Mouse (Mus musculus) heart, embryonic 10.5 days (tissue): ENCODE data around the gene Col13a1. TPM values are rescaled to one million over a fixed set of nuclear protein-coding genes. Genes with fewer than 3 reads are reported as not detected.

ENCODE experiments used
- DNase-seq: peaks from one replicate; pipeline ENCODE4 v3.0.0-alpha.2; 2017; ENCODE audit warnings: low spot score
- H3K27ac ChIP-seq: fragments of 300-500 bp; sonication (generic); 2 replicates; pipeline ENCODE4 v1.5.1; 2016; ENCODE audit warnings: mild to moderate bottlenecking
- H3K27me3 ChIP-seq: fragments of 300-500 bp; sonication (generic); 2 replicates; pipeline ENCODE4 v1.6.1; 2016; ENCODE audit warnings: mild to moderate bottlenecking; ENCODE audit not compliant: poor library complexity, insufficient read depth, severe bottlenecking
- H3K36me3 ChIP-seq: fragments of 300-500 bp; sonication (generic); 2 replicates; pipeline ENCODE4 v1.6.1; 2016; ENCODE audit warnings: mild to moderate bottlenecking, moderate library complexity
- H3K4me1 ChIP-seq: fragments of 300-500 bp; sonication (generic); 2 replicates; pipeline ENCODE4 v1.6.1; 2016; ENCODE audit warnings: mild to moderate bottlenecking
- H3K4me3 ChIP-seq: fragments of 300-500 bp; sonication (generic); 2 replicates; pipeline ENCODE4 v1.5.1; 2016; ENCODE audit warnings: mild to moderate bottlenecking, moderate library complexity
- H3K9me3 ChIP-seq: fragments of 300-500 bp; sonication (generic); 2 replicates; pipeline ENCODE4 v1.6.1; 2016; ENCODE audit warnings: mild to moderate bottlenecking, moderate library complexity
- WGBS: fragments of 180-500 bp; shearing (Covaris S2); methylation state at CpG from one replicate; pipeline ENCODE4 v1.1.7; 2016; 5-methylcytosine and 5-hydroxymethylcytosine counted together
- polyA plus RNA-seq: library from polyadenylated mRNA; unstranded; fragments of >200 nt; fragmentation: Nextera tagmentation; extraction: Ambion mirVana; gene quantifications from 2 replicates; pipeline ENCODE4 v1.2.1, GENCODE M21; 2016

Col13a1 gene
- polyA plus RNA-seq, 1 experiment from 2014 or later = 12.3 TPM

DNA sequence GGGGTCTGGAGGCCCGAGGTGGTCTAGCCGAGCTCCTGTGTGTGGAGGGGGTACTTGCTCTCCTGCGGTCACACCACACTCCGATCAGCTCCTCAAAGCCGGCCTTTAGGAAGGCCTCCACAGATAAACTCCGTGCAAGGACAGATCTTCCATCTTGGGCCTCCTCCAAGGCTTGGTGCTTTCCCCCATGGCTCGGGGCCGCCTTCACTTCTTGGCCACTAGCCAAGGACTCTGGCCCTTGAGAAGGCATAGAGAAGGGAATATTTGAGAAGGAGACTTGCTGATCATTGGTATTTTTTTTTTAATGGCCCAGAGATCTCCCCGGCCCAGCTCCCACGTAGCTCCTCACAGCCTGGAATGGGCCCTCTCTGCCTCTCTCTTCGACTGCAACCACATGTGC is 146.2 kb downstream of the Col13a1 start:
- WGBS = 82% methylated on average over 11 of the region's 11 CpGs
- H3K27ac ChIP-seq = no peak overlapping the region
- no peaks in the 10 kb centered on the region; the same call in 1 of the 2 replicates for H3K36me3 ChIP-seq
- peaks cover 9% of the 10 kb centered on the region for H3K4me1 ChIP-seq
- no peak overlapping the region for H3K4me3 ChIP-seq
- no peak for DNase-seq
- H3K27me3 ChIP-seq = no peaks in the 10 kb centered on the region
- H3K9me3 ChIP-seq = no peaks in the 10 kb centered on the region

DNA sequence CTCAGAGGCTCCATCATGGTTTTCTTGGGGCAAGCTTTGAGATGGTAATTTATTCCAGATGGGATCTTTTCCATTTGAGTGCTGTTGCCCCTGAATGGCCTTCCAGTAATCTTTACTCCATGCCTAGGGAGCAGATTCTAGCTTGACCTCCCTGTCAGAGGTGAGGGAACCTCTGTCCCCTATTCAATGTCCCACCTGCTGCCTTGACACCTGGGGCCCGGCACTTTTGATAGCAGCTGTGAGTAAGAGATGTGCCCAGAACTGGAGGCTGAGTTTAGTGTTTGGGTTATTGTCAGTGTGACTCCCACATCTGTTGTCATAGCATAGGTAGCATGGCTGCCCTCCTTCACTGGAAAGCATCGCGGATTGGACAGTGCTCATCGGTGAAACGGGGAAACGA is 147.2 kb downstream of the Col13a1 start:
- 87% methylated on average over 6 of the region's 6 CpGs for WGBS
- Histone ChIP-seq H3K27ac (no peak overlapping the region), H3K4me3 (no peak overlapping the region), H3K36me3 (no peaks in the 10 kb centered on the region; the same call in 1 of the 2 replicates), H3K9me3 (no peaks in the 10 kb centered on the region), H3K27me3 (no peaks in the 10 kb centered on the region), H3K4me1 (peaks cover 19% of the 10 kb centered on the region)
- DNase-seq = no peak

GRCm38 (mm10) chr10:61831251-61831650 is 147.7 kb downstream of the Col13a1 start:
- DNase-seq = no peak
- H3K9me3 ChIP-seq = no peaks in the 10 kb centered on the region
- H3K4me1 ChIP-seq = peaks cover 24% of the 10 kb centered on the region
- H3K27me3 ChIP-seq = no peaks in the 10 kb centered on the region
- H3K4me3 ChIP-seq = no peak overlapping the region
- no peak overlapping the region for H3K27ac ChIP-seq
- WGBS = 66% methylated on average over 12 of the region's 12 CpGs
- no peaks in the 10 kb centered on the region; the same call in 1 of the 2 replicates for H3K36me3 ChIP-seq

DNA sequence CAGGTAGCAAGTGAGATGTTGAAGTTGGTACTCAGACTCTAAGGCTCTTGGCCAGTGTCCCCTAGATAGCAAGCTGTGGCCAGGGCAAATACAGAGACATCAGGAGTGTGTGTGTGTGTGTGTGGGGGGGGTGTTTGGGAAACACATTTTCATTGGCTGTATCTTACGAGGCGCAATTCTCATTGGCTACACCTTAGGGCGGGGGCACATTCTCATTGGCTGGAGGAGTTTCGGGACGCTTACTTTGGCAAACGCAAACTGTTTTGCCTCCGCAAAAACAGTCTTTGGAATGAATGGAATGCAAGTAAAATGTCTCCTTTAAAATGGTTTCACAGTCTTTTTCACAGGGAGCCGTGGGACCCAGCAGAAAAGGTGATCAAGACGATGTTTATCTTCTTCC is 148.1 kb downstream of the Col13a1 start:
- WGBS = 41% methylated on average over 9 of the region's 9 CpGs
- no peak overlapping the region for H3K4me3 ChIP-seq
- H3K27ac ChIP-seq = no peak overlapping the region

GRCm38 (mm10) chr10:61829046-61829445 is 149.9 kb downstream of the Col13a1 start:
- no peaks in the 10 kb centered on the region for H3K9me3 ChIP-seq
- no peak overlapping the region for H3K27ac ChIP-seq
- WGBS = 47% methylated on average over 4 of the region's 4 CpGs
- no peak overlapping the region for H3K4me3 ChIP-seq
- H3K36me3 ChIP-seq = no peaks in the 10 kb centered on the region
- H3K27me3 ChIP-seq = no peaks in the 10 kb centered on the region
- no peak for DNase-seq
- H3K4me1 ChIP-seq = peaks cover 30% of the 10 kb centered on the region

More for the DNA sequence above, 148.1 kb downstream of the Col13a1 start:
- H3K36me3 ChIP-seq = no peaks in the 10 kb centered on the region; the same call in 1 of the 2 replicates
- H3K9me3 ChIP-seq = no peaks in the 10 kb centered on the region
- no peak for DNase-seq
- no peaks in the 10 kb centered on the region for H3K27me3 ChIP-seq
- peaks cover 28% of the 10 kb centered on the region for H3K4me1 ChIP-seq

GRCm38 (mm10) chr10:61827950-61828936 is 150.7 kb downstream of the Col13a1 start:
- H3K9me3 ChIP-seq = no peaks in the 10 kb centered on the region
- no peaks in the 10 kb centered on the region for H3K36me3 ChIP-seq
- no peak for DNase-seq
- 84% methylated on average over 32 of the region's 32 CpGs for WGBS
- H3K4me1 ChIP-seq = peaks cover 38% of the 10 kb centered on the region
- no peak overlapping the region for H3K4me3 ChIP-seq
- no peaks in the 10 kb centered on the region for H3K27me3 ChIP-seq
- H3K27ac ChIP-seq = no peak overlapping the region; the same call in 1 of the 2 replicates

DNA sequence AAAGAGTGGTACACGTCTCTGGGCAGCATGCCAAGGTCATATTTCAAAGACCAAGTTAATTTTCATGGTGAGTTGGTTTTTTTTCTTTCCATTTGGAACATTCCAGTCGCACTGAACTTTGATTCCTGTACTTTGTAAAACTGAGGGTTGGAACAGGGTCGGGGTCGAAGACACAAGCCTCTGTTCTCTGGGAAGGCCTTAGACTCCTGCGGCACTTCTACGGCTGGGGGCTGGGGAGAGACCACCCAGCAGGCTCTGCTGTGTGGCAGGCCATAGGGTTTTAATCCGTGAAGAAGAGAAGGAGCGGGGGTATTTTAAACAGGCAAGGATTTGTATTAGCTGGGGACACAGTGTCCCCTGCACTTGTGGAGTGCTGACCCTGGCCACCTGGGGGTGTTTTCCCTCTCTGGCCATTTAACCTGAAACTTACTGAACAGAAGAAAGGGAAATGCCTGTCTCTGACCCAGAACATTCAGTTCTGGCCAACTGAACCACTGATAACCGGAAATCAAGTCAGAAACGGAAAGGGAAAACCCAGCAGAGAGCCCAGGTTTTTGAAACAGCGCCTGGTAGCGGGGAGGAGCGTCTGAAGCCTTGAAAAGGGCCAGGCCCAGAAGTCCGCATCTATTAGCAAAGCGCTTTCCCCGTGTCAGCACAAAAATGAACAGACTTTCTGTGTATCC is 152.0 kb downstream of the Col13a1 start:
- Histone ChIP-seq H3K27ac (peak overlapping the region; percentile 29; the same call in 1 of the 2 replicates), H3K4me3 (no peak overlapping the region), H3K27me3 (no peaks in the 10 kb centered on the region), H3K4me1 (peaks cover 42% of the 10 kb centered on the region), H3K36me3 (no peaks in the 10 kb centered on the region), H3K9me3 (no peaks in the 10 kb centered on the region)
- WGBS = 41% methylated on average over 16 of the region's 16 CpGs
- no peak for DNase-seq

- DNase-seq = no peak
- no peak overlapping the region for H3K4me3 ChIP-seq
Observed at GRCm38 (mm10) chr10:61825979-61826752, 152.7 kb downstream of the Col13a1 start.

DNA sequence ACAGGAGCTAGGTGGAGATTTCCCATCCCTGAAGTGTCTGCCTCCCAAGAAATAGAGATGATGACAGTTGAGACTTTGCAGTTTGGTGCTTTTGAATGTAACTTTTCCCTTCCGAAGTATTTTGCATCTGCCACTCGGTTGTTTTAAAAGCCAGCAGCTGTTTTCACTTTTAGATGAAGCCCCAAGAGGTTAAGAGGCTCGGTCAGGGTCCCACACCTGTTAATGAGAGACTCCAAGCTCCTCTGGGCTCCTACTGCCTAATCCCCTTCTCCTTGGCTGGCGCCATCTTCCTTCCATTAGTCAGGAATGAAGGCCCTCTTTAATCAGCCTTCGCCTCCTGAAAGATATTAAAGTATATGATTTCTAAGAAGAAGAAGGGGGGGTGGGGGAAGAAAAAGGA is 153.4 kb downstream of the Col13a1 start:
- Histone ChIP-seq H3K36me3 (no peaks in the 10 kb centered on the region), H3K9me3 (no peaks in the 10 kb centered on the region), H3K27ac (no peak overlapping the region), H3K4me1 (peaks cover 39% of the 10 kb centered on the region), H3K27me3 (no peaks in the 10 kb centered on the region), H3K4me3 (no peak overlapping the region)
- no peak for DNase-seq
- 44% methylated on average over 5 of the region's 5 CpGs for WGBS

More at GRCm38 (mm10) chr10:61825979-61826752, 152.7 kb downstream of the Col13a1 start:
- Histone ChIP-seq H3K9me3 (no peaks in the 10 kb centered on the region), H3K27ac (no peak overlapping the region), H3K27me3 (no peaks in the 10 kb centered on the region), H3K4me1 (peaks cover 40% of the 10 kb centered on the region), H3K36me3 (no peaks in the 10 kb centered on the region)
- 58% methylated on average over 13 of the region's 13 CpGs for WGBS

DNA sequence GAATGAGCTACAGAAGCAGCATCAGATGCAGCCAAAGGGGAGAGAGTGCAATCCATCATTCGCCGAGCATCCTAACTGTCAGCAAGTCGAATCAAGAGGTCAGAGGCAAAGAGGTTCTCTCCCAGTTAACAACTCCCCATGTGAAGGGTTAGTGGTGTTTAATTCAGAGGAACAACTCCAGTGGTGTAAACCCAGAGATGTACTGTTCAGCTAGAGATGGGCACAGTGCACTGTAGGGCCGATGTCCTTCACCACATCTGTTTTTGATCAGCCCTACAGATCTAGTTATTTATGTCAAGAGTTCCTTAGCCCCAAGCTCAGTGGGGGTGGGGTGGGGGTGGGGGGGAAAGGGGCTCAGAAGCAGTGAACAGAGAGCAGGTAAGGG is 155.2 kb downstream of the Col13a1 start:
- H3K9me3 ChIP-seq = no peaks in the 10 kb centered on the region
- no peaks in the 10 kb centered on the region for H3K27me3 ChIP-seq
- no peak overlapping the region for H3K4me3 ChIP-seq
- no peak for DNase-seq
- peaks cover 36% of the 10 kb centered on the region for H3K4me1 ChIP-seq
- no peak overlapping the region for H3K27ac ChIP-seq
- 42% methylated on average over 4 of the region's 4 CpGs for WGBS
- no peaks in the 10 kb centered on the region for H3K36me3 ChIP-seq

DNA sequence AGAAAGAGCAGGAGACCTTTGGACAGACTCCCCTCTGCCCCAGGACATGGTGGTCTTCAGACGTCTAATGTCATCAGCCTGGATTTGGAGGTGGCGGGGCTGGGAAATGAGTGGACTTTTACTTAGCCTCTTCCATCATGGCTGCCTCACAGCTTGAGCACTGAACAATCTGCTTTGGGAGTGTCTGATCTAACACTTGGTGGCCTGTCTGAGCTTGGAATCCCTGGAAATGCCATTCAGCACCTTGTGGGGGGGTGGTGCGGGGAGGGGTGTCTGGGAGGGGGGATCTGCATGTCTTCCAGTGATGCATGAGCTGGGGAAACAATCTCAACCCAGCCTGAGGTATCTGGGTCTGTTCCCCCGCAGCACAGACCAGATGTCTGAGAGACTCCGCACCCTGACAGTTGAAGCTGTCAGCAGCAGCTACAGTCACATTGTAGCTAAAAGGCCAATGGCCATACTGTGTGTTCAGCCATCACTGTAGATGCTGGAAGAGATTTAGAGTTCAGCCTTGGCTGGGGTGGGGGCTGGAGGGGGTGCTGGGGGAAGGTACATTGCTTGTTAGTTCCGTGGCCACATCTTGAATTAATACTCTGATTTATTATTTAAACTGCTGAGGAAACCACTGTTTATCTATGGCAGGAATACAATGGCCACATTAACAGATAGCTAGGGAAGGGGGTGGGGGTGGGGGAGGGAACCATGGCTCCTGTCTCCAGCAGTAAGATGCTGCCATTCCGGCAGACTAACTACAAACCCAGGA is 155.8 kb downstream of the Col13a1 start:
- Histone ChIP-seq H3K27me3 (no peaks in the 10 kb centered on the region), H3K27ac (peak overlapping the region; percentile 25; the same call in 1 of the 2 replicates), H3K4me3 (no peak overlapping the region), H3K4me1 (peaks cover 36% of the 10 kb centered on the region), H3K36me3 (no peaks in the 10 kb centered on the region), H3K9me3 (no peaks in the 10 kb centered on the region)
- 25% methylated on average over 7 of the region's 7 CpGs for WGBS
- no peak for DNase-seq

GRCm38 (mm10) chr10:61820050-61820449 is 158.9 kb downstream of the Col13a1 start:
- H3K27ac ChIP-seq = no peak overlapping the region
- peaks cover 18% of the 10 kb centered on the region for H3K4me1 ChIP-seq
- 54% methylated on average over 9 of the region's 9 CpGs for WGBS
- no peaks in the 10 kb centered on the region for H3K27me3 ChIP-seq
- H3K36me3 ChIP-seq = no peaks in the 10 kb centered on the region
- no peak for DNase-seq
- H3K9me3 ChIP-seq = no peaks in the 10 kb centered on the region
- H3K4me3 ChIP-seq = no peak overlapping the region
